Mouse (Mus musculus): ENCODE results near the gene Gm21773. TPM values are rescaled to one million over a fixed set of nuclear protein-coding genes. Genes with fewer than 3 reads are reported as not detected.

Gene Gm21773
- not detected for polyA plus RNA-seq (2014; fragmentation: Illumina TruSeq; extraction: RNeasy Lipid Tissue Mini Kit (QIAGEN cat#74804); ENCODE audit: low read depth, low replicate concordance)

GRCm38 (mm10) chrY:25309260-25309659, at the start of gene Gm21773:
Gene Gm21773, minus strand, starts transcription at chrY:25309360.

Measured in kidney, adult 10 weeks (tissue).